Mouse (Mus musculus) ES-Bruce4 (cell line): ENCODE measurements around the gene Rps3a1. TPM values are rescaled to one million over a fixed set of nuclear protein-coding genes. Genes with fewer than 3 reads are reported as not detected.

Source experiments
- H3K27ac ChIP-seq: 2 replicates; pipeline ENCODE4 v1.5.1; 2012; ENCODE audit warnings: low read length, inconsistent platforms; ENCODE audit not compliant: insufficient read depth
- H3K27me3 ChIP-seq: 2 replicates; pipeline ENCODE4 v1.6.1; 2012; ENCODE audit warnings: mild to moderate bottlenecking, low read length, inconsistent platforms; ENCODE audit not compliant: control insufficient read depth, poor library complexity, insufficient read depth, severe bottlenecking
- H3K36me3 ChIP-seq: 2 replicates; pipeline ENCODE4 v1.6.1; 2012; ENCODE audit warnings: inconsistent platforms, mild to moderate bottlenecking, low read length, moderate library complexity; ENCODE audit not compliant: control insufficient read depth, poor library complexity, insufficient read depth, severe bottlenecking
- H3K4me1 ChIP-seq: one replicate; pipeline ENCODE4 v1.8.1; 2011; ENCODE audit warnings: low read length; ENCODE audit not compliant: control insufficient read depth, insufficient read depth
- H3K4me3 ChIP-seq: 2 replicates; pipeline ENCODE4 v1.5.1; 2011; ENCODE audit warnings: low read depth, mild to moderate bottlenecking, low read length
- H3K9ac ChIP-seq: 2 replicates; pipeline ENCODE4 v1.6.1; 2012; ENCODE audit warnings: low read depth, mild to moderate bottlenecking, inconsistent platforms; ENCODE audit not compliant: poor library complexity, severe bottlenecking
- H3K9me3 ChIP-seq: replicated peaks from 2 replicates; pipeline ENCODE4 v1.6.1; 2012; ENCODE audit warnings: mild to moderate bottlenecking, low read length, inconsistent platforms; ENCODE audit not compliant: control insufficient read depth, poor library complexity, insufficient read depth, severe bottlenecking
- CTCF ChIP-seq: IDR thresholded peaks from one replicate; pipeline ENCODE4 v1.8.1; 2011; ENCODE audit warnings: low read depth, low read length
- EP300 ChIP-seq: IDR thresholded peaks from 2 replicates; pipeline ENCODE4 v1.6.1; 2011; ENCODE audit warnings: low read depth, low read length; ENCODE audit not compliant: insufficient read depth
- POLR2A ChIP-seq: IDR thresholded peaks from one replicate; pipeline ENCODE4 v1.8.1; 2011; ENCODE audit warnings: low read length; ENCODE audit not compliant: insufficient read depth
- polyA plus RNA-seq: library from polyadenylated mRNA; stranded (reverse); fragments of >200 nt; gene quantifications from 2 replicates; pipeline ENCODE4 v1.2.4, GENCODE M21; 2011; ENCODE audit warnings: low read depth; ENCODE audit not compliant: missing spikeins, insufficient read depth, insufficient read length

Rps3a1 gene
- polyA plus RNA-seq, 1 experiment = 1,750 TPM

GRCm38 (mm10) chr3:86139660-86140059, 2.8 kb downstream of the Rps3a1 start:
- no peaks in the 10 kb centered on the region for H3K4me1 ChIP-seq
- no peaks in the 10 kb centered on the region for H3K9me3 ChIP-seq
- TF ChIP-seq POLR2A (no peak), EP300 (no peak), CTCF (no peak)
- no peak overlapping the region for H3K4me3 ChIP-seq
- H3K27me3 ChIP-seq = no peaks in the 10 kb centered on the region
- peak overlapping the region; percentile 91 for H3K9ac ChIP-seq
- no peak overlapping the region for H3K27ac ChIP-seq
- peaks cover 68% of the 10 kb centered on the region for H3K36me3 ChIP-seq

GRCm38 (mm10) chr3:86136936-86137574, 5.4 kb downstream of the Rps3a1 start:
- H3K27ac ChIP-seq = no peak overlapping the region
- H3K4me1 ChIP-seq = no peaks in the 10 kb centered on the region
- H3K4me3 ChIP-seq = no peak overlapping the region
- no peak for TF ChIP-seq CTCF
- TF ChIP-seq EP300 = no peak
- TF ChIP-seq POLR2A = no peak
- peaks cover 74% of the 10 kb centered on the region for H3K36me3 ChIP-seq
- H3K9me3 ChIP-seq = no peaks in the 10 kb centered on the region
- H3K27me3 ChIP-seq = no peaks in the 10 kb centered on the region
- H3K9ac ChIP-seq = no peak overlapping the region

- H3K4me1 ChIP-seq = no peaks in the 10 kb centered on the region
- no peak overlapping the region for H3K9ac ChIP-seq
- H3K4me3 ChIP-seq = no peak overlapping the region
- no peak overlapping the region for H3K27ac ChIP-seq
- no peaks in the 10 kb centered on the region for H3K9me3 ChIP-seq
- TF ChIP-seq CTCF (no peak), POLR2A (no peak), EP300 (no peak)
- no peaks in the 10 kb centered on the region for H3K27me3 ChIP-seq
- H3K36me3 ChIP-seq = peaks cover 69% of the 10 kb centered on the region
These were observed 6.5 kb downstream of the Rps3a1 start for GRCm38 (mm10) chr3:86135886-86136563.

- Histone ChIP-seq H3K4me1 (no peaks in the 10 kb centered on the region), H3K27ac (no peak overlapping the region), H3K9me3 (no peaks in the 10 kb centered on the region), H3K27me3 (no peaks in the 10 kb centered on the region), H3K9ac (no peak overlapping the region), H3K4me3 (no peak overlapping the region), H3K36me3 (peaks cover 60% of the 10 kb centered on the region)
- no peak for TF ChIP-seq POLR2A
- no peak for TF ChIP-seq CTCF
- no peak for TF ChIP-seq EP300
These were observed 7.4 kb downstream of the Rps3a1 start for GRCm38 (mm10) chr3:86134939-86135638.

GRCm38 (mm10) chr3:86129757-86130156, 12.7 kb downstream of the Rps3a1 start:
- no peak overlapping the region for H3K4me3 ChIP-seq
- no peaks in the 10 kb centered on the region for H3K27me3 ChIP-seq
- H3K9ac ChIP-seq = no peak overlapping the region
- no peaks in the 10 kb centered on the region for H3K4me1 ChIP-seq
- no peak overlapping the region for H3K27ac ChIP-seq
- no peaks in the 10 kb centered on the region for H3K9me3 ChIP-seq
- H3K36me3 ChIP-seq = peaks cover 14% of the 10 kb centered on the region
- TF ChIP-seq POLR2A (no peak), CTCF (no peak), EP300 (no peak)
